Mouse (Mus musculus) G1E-ER4 (cell line): ENCODE results near the gene Tmem132d. TPM values are rescaled to one million over a fixed set of nuclear protein-coding genes. Genes with fewer than 3 reads are reported as not detected.

ENCODE experiments used
- GATA1 ChIP-seq: IDR thresholded peaks from one replicate; pipeline ENCODE4 v1.8.0; 2012; ENCODE audit warnings: low read length, inconsistent platforms
- polyA plus RNA-seq: library from polyadenylated mRNA; stranded (reverse); fragments of >175 nt; gene quantifications from 2 replicates; pipeline ENCODE4 v1.2.3, GENCODE M21; 2012

Gene Tmem132d
- polyA plus RNA-seq, 1 experiment = not detected

DNA sequence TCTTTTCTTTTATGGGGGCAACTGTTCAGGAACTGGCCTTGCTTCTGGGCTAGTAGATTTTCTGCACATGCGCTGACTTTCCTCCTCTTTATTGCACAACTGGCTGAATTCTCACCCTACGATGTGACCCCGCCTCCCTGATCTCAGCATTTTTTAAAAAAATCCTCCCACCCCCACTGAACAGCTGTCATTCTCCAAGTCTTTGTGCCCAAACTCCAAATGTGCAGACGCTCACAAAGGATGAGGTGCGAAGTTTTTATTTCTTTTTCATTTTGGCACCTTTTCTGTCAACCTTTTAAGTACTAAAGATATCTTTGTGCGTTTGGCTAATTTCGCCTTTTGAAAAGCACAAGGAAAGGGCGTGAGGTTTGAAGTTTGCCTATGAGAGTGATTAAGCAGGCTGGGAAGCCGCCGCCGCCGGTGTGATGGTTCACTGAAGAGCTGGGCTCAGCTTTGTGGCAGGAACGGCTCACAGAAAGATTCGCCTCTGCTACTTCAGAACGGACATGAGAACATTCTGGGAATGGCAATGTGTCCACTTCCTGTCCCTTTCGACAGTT is 478.6 kb downstream of the Tmem132d start:
- no peak for TF ChIP-seq GATA1

DNA sequence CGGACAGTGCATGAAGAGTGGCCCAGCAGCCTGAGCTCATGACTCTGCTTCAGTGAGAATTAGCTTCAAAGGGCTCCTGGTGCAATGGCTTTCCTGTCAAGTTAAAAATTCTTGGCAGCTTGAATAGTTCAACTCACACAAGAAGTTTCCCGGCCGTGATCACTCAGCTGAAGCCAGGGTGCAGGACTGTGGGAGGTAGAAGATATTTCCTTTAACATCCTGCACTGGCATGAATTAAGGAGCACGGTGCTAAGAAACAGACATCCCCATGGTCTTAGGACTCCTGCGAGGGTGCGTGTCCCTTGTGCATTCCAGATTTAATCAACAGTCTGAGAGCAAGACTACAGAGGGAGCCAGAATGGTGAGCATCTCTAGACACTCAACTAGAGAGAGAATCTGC is 480.1 kb downstream of the Tmem132d start:
- TF ChIP-seq GATA1 = no peak

DNA sequence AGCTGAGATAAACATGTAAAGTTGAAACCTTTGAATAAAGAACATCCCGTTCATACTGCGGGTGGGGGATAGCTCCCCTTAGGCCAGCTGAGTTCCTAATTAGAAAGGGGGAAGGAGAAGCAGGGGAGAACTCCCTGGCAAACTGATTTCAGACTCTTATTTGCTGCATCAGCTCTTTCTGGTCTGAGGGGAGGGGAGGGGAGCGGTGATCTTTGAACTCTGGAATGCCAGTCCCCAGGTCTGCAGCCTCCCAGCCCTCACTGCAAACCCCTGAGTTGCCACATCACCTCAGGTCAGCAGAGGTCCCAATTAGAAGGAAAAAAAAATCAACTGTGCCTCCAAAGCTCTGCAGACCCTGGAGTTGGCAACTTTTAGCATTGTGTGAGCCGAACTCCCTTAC is 482.3 kb downstream of the Tmem132d start:
- no peak for TF ChIP-seq GATA1

DNA sequence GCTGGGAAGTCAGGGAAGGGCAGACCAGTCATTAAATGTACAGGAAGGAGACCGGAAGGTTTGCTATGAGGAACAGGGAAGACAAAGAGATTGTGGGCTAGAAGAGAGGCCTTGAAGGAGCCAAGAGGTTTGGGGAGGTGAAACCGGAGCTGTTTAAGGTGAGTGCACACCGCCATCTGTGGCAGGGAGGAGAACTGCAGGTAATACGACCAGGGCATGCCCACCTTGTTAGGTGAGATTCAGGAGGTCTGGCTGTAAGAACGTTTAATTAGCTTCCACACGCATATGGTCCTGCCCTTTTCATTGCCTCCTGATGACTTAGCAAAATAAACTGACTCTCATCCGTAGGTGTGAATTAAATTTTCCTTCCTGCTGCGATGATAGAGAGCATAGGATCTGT is 485.6 kb downstream of the Tmem132d start:
- no peak for TF ChIP-seq GATA1

DNA sequence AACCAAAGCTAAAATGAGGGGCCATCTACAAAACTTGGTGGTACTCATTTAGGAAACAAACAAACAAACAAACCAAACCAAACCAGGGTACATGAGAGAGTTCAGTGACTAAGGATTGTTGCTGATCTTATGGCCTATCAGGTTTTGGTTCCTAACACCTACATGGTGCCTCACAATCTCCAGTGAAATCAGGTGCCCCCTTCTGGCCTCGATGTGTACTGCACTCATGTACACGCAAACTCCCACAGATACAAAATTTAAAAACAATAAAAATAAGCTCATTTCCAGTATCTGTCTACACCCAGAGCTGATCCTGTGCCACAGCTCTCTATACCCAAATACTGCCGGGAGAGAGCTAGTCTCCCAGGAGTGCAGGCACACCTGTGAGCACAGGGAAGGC is 495.0 kb downstream of the Tmem132d start:
- no peak for TF ChIP-seq GATA1

DNA sequence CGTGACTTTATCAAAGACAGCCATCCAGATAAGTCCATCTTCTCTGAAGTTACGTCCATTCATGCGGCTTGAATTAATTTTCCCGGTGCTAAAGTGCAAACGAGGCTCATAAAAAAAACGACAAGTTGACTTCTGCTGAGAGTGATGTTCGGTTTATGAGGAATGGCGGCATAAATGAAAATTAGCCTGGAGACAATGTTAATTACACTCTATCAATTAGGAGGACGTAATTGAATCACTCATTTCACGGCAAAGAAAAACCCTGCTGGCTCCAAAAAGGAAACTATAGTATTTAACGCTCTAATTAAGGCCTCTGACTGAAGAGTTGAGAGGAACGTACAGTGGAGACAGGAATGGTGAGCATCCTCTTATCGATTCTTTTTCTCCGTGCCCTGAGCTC is 503.2 kb downstream of the Tmem132d start:
- no peak for TF ChIP-seq GATA1

DNA sequence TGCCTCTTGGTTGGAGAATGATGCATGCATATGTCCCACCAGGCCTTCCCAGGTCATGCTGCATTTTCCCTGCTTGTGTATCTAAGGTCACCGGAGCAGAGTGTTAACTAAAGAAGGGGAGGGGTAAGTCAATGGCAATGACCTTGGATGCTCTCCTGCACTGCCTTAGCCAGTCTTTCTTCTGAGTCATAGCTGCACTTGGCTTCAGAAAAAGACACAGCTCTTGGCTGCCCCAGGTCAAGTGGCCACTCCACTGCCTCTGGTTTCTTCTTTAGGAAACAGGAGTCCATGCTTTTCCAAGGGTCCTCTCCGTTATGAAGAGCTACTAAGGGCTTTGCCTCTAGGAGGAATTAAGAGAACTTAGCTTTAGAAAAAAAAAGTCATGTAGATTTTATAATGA is 506.2 kb downstream of the Tmem132d start:
- no peak for TF ChIP-seq GATA1

DNA sequence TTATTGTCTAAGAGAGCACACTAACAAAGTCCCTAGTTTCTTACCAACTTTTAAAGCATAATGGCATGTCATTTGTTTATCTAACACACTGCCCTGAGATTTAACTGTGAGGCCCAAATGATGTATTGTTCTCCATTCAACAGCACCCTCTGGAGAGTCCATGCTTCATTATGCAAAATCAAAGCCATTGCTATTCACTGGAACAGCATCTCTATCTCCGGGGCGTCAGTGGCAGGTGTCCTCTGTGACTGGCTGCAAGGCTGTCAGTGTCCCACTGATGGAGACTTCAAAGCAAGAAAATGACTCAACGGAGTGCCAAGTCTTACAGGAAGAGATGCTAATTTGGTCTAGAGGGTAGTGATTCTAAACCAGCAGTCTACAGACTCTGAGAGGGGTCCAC is 508.8 kb downstream of the Tmem132d start:
- TF ChIP-seq GATA1 = no peak

DNA sequence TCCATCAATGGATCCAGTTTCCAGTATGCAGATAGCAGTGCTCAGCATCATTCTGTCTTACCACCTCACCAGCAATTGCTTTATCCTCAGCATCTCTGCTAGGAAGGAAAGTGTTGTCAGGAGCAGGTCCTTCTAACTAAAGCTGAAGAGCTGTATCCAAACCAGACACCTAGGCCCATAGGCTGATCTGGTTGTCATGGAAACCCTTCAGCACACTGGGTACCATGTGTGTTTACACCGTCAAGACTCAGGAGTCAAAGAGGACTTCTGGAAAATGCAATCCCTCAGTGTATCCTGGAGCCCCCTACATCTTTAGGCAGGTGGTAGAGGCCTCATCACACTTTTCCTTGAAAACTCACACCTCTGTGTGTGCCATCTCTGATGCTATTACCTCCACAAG is 513.7 kb downstream of the Tmem132d start:
- TF ChIP-seq GATA1 = no peak

DNA sequence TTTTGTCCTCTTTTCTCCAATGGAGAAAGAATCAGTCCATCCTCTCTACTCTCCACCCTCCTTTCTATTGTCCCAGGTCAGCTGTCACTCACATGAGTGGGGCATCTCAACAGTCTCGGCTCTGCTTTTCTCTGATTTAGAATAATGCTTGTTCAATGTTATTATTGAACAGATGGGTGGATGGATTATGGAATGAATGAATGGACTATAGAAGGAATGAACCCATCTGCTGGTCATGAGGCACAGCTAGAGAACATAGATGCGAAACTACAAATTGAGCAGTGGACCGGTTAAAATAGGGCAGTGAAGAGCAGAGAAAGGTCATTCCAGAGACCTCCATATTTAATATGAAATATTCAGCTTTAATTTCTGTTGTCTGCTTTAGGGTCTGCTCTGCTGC is 514.5 kb downstream of the Tmem132d start:
- TF ChIP-seq GATA1 = no peak

DNA sequence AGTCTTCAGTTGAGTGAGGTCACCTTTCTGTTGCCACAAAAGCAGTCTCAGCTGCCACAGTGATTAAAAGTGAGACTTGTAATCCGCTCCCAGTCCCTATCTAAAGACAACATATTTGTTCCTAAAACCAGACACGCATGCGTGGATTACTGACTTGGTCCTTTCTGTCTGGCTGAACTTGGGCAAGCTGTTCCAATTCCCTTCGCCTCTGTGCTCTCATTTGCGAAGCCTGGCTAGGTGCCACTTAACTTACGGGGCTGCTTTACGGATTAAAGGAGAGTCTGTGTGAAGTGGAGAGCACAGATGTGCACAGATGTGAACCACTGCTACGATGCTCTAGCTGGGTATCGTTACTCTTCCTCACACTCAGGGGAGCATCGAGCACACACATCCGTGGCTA is 518.7 kb downstream of the Tmem132d start:
- TF ChIP-seq GATA1 = no peak

DNA sequence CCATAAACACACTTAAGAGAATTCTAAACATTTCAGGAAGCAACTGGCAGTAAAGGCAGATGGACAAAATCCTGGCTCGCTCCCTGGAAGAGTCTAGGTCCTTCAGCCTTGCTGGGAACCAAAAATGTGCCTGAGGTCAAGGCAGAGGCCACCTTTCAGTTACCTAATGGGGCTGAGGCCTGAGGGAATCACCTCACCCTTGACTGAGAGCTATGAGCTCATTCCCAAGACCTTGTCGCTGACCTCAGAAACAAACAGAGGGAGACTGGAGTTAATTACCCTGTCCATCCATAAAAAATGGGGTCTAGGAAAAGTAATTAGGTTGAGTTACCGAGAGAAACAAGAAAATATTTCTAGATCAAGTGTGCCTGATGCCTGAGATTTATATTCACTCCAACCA is 521.3 kb downstream of the Tmem132d start:
- TF ChIP-seq GATA1 = no peak

DNA sequence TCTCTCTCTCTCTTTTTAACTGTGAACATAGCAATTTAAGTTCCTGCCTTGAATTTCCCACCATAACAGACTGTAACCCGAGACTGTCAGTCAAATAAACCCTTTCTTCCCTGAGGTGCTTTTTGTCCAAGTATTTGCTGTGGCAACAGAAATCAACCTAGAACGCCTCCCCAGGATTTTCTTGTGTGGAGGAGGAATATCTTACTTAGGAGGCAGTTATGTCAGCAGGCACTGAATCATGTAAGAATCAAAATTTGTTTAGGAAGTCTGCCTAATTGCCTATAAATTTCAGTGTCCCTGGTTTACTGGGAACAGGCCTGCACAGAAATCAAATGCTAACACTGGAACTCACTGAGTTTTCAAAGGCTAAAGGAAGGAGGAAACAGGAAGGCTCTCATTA is 522.5 kb downstream of the Tmem132d start:
- no peak for TF ChIP-seq GATA1

DNA sequence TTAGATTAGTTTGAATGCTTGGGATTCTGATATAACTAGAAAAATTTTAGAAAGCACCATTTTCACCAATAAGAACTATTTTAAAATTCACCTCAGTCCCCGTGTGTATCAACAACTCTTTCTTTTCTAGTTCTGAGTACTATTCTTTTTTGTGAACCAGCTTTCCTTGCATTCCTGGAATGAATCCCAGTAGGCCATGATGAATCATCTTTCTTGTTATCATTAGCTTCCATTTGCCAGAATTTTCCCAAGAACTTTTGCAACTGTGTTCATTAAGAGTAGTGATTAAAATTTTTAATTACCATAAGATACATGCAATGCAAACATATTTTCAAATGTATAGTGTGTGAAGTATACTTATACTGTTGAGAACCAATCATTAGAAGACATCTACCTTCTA is 537.7 kb downstream of the Tmem132d start:
- no peak for TF ChIP-seq GATA1

DNA sequence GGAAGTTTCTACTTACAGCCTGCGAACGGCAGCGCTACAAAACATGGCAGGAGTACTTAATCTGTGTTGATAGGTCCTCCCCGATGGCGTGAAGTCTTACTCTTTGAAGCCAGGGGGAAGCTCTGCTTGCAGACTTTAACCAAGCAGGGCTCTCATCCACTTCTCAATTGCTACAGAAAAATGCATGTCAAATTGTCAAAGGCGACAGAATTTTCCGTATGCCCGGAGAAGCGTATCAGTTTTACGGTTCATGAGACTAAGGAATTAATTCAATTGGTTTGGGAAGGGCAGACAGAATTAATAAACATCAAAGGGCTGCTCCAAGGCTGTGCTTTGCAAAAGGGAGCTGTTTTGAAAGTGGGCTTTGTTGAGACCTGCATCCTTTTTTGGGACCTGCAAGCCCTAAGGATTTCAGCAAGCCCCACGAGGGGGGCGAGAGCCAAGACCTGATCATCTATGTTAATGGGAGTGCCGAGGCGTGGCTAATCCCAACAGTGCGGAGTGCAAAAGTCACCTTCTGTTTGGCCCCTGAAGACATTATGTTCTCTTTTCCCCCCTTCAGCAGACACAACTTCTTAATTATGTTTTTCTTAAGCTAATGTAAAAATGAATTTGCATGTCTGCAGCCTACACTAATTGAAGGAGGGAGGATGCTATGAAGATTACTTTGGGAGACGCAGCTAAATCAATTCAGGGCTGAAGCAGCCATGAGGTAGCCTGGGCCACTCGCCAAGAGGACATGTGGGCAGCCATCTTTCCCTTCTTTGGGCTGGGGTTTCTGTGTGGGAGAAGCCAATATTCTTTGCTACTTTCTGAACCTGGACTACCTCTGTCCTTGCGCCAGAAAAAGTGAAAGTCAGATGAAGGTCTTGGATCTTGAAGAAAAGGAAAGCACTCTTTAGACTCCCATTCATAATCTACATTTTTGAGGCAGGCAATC is 547.0 kb downstream of the Tmem132d start:
- TF ChIP-seq GATA1 = no peak

DNA sequence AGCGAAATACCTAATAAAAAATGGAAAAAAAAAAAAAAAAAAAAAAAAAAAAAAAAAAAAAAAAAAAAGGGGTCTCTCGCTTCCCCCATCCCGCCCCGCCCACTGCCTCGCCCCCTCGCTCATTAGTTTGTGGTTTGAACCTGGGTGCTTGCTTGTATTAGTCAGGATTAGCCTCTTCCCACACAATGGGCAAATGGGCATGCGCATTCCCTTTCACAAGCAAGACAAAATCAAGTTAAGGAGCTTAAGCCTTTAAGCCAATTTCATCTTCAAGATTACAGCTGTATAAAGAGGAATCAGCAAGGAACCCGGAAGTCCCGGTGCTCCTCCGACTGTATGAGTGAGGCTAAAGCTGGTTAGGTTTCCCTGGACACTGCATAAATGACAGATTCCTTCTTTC is 549.9 kb downstream of the Tmem132d start:
- TF ChIP-seq GATA1 = no peak

DNA sequence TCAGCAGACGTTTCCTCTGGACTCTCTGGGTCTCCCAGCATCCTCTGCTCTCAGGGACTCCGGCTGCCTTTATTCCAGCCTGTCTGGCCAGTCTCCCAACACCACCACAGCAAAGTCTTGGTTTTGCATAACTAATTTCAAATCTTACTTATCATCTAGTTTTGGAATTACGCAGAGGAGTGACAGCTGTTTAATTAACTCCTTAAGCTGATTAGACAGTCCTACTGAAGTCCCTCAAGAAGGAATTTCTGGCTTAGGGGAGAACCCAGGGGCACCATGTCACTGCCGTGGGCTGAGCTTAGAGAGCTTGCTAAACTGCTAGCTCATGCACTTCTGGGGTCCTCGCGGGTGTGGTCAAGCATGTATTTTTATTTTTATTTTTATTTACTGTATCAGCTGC is 558.4 kb downstream of the Tmem132d start:
- TF ChIP-seq GATA1 = no peak
